Mouse (Mus musculus) forebrain, embryonic 11.5 days (tissue): ENCODE measurements at regions not wholly inside any gene's neighbourhood (a gene's known extent, or its start where the extent isn't known, plus 50 kb on each side); places are given as distances from the start of the nearest gene placed in this dataset.
A peak's percentile ranks its signal among the peaks of the same experiment; 100 is the strongest.

Experiments used
- ATAC-seq: fragments of 200-750 bp; cut with Nextera tagmentation; replicated peaks from 2 replicates; pipeline ENCODE4 v1.8.0; 2017; ENCODE audit warnings: moderate TSS enrichment; ENCODE audit not compliant: low FRiP score
- DNase-seq: peaks from one replicate; pipeline ENCODE4 v3.0.0-alpha.2; 2017; ENCODE audit warnings: low spot score
- H3K27ac ChIP-seq: fragments of 300-500 bp; sonication (generic); 2 replicates; pipeline ENCODE4 v1.5.1; 2014; ENCODE audit warnings: low read depth, low read length
- H3K27me3 ChIP-seq: fragments of 300-500 bp; sonication (generic); 2 replicates; pipeline ENCODE4 v1.6.1; 2014; ENCODE audit warnings: mild to moderate bottlenecking, low read length, mixed read lengths; ENCODE audit not compliant: control insufficient read depth, insufficient read depth
- H3K36me3 ChIP-seq: fragments of 300-500 bp; sonication (generic); 2 replicates; pipeline ENCODE4 v1.6.1; 2014; ENCODE audit warnings: mild to moderate bottlenecking, low read length, moderate library complexity, mixed read lengths; ENCODE audit not compliant: control insufficient read depth, insufficient read depth
- H3K4me1 ChIP-seq: fragments of 300-500 bp; sonication (generic); replicated peaks from 2 replicates; pipeline ENCODE4 v1.6.1; 2014; ENCODE audit warnings: low read length, mixed read lengths; ENCODE audit not compliant: control insufficient read depth, insufficient read depth
- H3K4me2 ChIP-seq: fragments of 300-500 bp; sonication (generic); 2 replicates; pipeline ENCODE4 v1.6.1; 2014; ENCODE audit warnings: low read depth, mild to moderate bottlenecking, low read length, moderate library complexity, mixed read lengths; ENCODE audit not compliant: severe bottlenecking
- H3K4me3 ChIP-seq: fragments of 300-500 bp; sonication (generic); 2 replicates; pipeline ENCODE4 v1.5.1; 2014; ENCODE audit warnings: low read depth, low read length
- H3K9ac ChIP-seq: fragments of 300-500 bp; sonication (generic); 2 replicates; pipeline ENCODE4 v1.6.1; 2014; ENCODE audit warnings: low read length
- H3K9me3 ChIP-seq: fragments of 300-500 bp; sonication (generic); 2 replicates; pipeline ENCODE4 v1.6.1; 2016; ENCODE audit warnings: low read length, mixed read lengths; ENCODE audit not compliant: control insufficient read depth
- WGBS: fragments of 180-500 bp; shearing (Covaris S2); extraction: QIAGEN DNeasy Blood & Tissue Kit; methylation state at CpG from one replicate; pipeline ENCODE4 v1.1.7; 2014; 5-methylcytosine and 5-hydroxymethylcytosine counted together

DNA sequence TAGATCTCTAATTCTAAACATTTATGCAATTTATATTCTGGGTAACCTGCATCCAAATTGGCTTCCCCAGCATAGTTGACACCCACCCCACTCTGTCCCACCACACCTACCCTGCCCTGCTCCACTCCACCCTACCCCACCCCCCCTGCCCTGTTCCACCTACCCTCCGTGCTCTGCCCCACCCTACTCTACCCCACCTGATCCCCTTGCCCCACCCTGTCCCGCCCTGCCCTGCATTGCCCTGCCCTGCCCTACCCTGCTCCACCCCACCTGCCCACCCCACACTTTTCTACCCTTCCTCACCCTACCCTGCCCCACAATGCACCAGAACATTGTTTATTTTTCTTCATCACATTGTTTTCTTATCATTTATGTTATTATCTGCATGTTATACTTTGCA is 185.6 kb upstream of the Fam3c start:
- H3K4me3 ChIP-seq = no peak overlapping the region
- DNase-seq (no peak), ATAC-seq (no peak)
- no peak overlapping the region for H3K9ac ChIP-seq
- H3K4me2 ChIP-seq = no peak overlapping the region
- no peak overlapping the region for H3K27ac ChIP-seq
- no peaks in the 10 kb centered on the region for H3K36me3 ChIP-seq
- no peaks in the 10 kb centered on the region for H3K27me3 ChIP-seq
- no peaks in the 10 kb centered on the region for H3K4me1 ChIP-seq
- WGBS = 91% methylated on average over 2 of the region's 2 CpGs
- H3K9me3 ChIP-seq = no peaks in the 10 kb centered on the region

DNA sequence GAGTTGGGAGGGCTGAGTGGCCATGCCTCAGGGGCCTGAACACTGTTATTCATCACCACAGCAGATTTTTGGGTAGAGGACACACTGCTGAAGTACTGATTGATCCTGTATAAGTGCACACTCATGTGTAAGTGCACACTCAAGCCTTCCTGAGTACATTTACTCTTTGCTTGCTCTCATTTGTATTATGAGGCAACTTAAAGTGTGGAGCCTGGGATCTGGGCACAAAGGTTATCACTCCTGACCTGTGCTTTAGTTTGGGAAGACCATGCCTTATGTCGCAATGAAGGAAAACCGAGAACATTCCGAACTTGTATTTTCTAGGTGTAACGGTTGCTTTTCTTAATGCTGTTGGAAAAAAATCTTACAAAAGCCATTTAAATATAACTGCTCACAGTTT is 182.2 kb upstream of the Fam3c start:
- no peak overlapping the region for H3K4me2 ChIP-seq

DNA sequence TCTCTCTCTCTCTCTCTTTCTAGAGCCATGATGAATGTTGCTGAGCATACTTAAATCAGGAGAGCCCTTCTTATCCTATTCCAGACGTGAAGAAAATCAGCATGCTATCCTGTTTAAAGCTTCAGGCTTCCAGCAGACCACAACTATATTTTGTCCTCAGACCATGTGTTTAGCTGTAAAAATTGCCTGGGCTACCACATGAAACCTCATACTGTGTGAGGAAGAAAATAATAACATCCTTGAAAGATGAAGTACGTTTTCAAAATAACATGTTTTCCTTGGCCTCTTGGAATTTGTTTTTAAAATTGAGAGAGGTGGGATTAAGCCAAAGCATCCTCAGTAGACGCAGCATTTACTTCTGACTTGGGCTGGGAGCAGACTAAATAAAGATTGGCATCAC is 168.3 kb upstream of the Fam3c start:
- Histone ChIP-seq H3K27me3 (no peaks in the 10 kb centered on the region), H3K4me2 (no peak overlapping the region), H3K9ac (no peak overlapping the region), H3K4me3 (no peak overlapping the region), H3K27ac (no peak overlapping the region), H3K4me1 (no peaks in the 10 kb centered on the region), H3K9me3 (no peaks in the 10 kb centered on the region), H3K36me3 (no peaks in the 10 kb centered on the region)
- 77% methylated on average over 3 of the region's 3 CpGs for WGBS
- no peak for DNase-seq
- no peak for ATAC-seq

More for the DNA sequence above, 182.2 kb upstream of the Fam3c start:
- Histone ChIP-seq H3K4me3 (no peak overlapping the region), H3K36me3 (no peaks in the 10 kb centered on the region), H3K9me3 (no peaks in the 10 kb centered on the region), H3K27me3 (no peaks in the 10 kb centered on the region), H3K27ac (no peak overlapping the region), H3K9ac (no peak overlapping the region), H3K4me1 (no peaks in the 10 kb centered on the region)
- ATAC-seq = no peak
- WGBS = 89% methylated on average over 4 of the region's 4 CpGs
- no peak for DNase-seq

DNA sequence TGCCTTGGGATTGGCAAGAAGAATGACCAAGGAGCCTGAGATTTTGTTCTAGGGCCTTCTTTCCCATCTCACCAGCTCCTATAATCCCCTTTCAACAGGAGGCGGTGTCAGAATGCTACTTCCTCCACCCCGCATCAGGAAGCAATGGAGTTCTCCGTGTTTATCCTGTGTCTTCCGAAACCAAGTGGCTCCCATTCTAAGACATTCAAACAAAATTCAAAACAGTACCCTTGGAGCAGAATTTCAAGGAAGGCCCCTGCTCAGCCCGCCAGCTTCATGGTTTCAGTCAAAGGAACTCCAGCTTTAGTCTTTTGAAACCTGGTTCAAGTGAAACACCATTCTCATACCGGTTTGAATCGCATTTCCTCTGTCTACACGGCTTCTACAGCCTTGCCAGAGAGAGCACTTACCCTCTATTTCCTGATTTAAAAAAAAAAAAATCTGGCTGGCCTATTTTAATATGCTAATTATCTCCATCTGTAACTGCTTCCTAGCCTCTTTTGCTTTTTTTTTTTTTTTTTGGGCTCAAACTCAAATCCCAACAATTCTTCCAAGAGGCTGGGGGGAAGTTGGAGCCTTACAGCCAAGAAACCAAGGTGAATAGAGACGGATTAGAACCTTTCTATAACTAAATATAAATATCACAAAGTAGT is 167.7 kb upstream of the Fam3c start:
- no peak overlapping the region for H3K27ac ChIP-seq
- no peak for DNase-seq
- 80% methylated on average over 9 of the region's 9 CpGs for WGBS

DNA sequence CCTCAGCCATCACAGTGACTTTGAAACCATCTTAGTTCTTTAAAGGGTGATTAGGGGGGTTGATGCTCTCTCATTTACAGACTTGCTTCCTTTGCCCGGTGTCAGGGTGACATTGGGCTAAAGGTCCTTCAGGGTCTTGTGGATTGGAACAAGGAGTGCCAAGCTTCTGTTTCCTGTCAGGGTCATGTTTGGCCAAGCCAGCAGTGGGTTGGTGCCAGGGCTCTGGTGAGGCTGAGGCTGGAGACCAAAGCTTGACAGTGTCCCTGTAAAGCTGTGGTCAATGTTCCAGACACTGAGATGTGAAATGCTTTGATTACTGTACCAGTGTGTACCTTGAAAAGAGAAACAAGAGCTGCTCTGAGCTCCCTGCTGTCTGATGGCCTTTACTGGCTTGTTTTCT is 150.8 kb upstream of the Fam3c start:
- 89% methylated on average over 1 of the region's 1 CpGs for WGBS
- no peaks in the 10 kb centered on the region for H3K4me1 ChIP-seq

More for the DNA sequence above, 167.7 kb upstream of the Fam3c start:
- no peak for ATAC-seq
- H3K4me1 ChIP-seq = no peaks in the 10 kb centered on the region
- H3K4me3 ChIP-seq = no peak overlapping the region
- no peak overlapping the region for H3K4me2 ChIP-seq
- no peaks in the 10 kb centered on the region for H3K36me3 ChIP-seq
- H3K9me3 ChIP-seq = no peaks in the 10 kb centered on the region
- no peak overlapping the region for H3K9ac ChIP-seq
- H3K27me3 ChIP-seq = no peaks in the 10 kb centered on the region

DNA sequence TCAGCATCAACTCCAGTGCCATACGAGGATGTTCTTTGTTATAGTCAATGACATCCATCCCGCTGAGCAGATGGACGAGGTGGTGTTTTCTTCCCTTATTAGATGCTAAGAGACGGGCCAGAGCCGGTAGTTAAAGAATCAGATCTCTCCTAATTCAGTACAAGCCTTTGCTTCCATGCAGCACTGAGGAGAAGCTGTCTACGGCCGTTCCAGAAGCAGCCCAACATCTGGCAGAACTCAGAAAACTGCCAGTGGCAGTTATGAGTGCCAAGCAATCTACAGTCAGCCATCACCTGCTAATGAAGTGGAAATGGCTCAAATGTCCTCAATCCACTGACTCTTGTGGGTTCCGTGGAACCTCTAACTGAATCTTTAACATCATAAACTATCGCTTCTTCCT is 141.3 kb upstream of the Fam3c start:
- no peaks in the 10 kb centered on the region for H3K9me3 ChIP-seq
- no peaks in the 10 kb centered on the region for H3K36me3 ChIP-seq
- no peak overlapping the region for H3K4me2 ChIP-seq
- no peak overlapping the region for H3K27ac ChIP-seq
- H3K27me3 ChIP-seq = no peaks in the 10 kb centered on the region
- ATAC-seq = no peak
- H3K4me1 ChIP-seq = no peaks in the 10 kb centered on the region
- no peak for DNase-seq
- no peak overlapping the region for H3K9ac ChIP-seq
- 85% methylated on average over 9 of the region's 9 CpGs for WGBS
- H3K4me3 ChIP-seq = no peak overlapping the region

More for the DNA sequence above, 150.8 kb upstream of the Fam3c start:
- H3K9ac ChIP-seq = no peak overlapping the region
- no peak overlapping the region for H3K4me3 ChIP-seq
- no peak for ATAC-seq
- H3K4me2 ChIP-seq = no peak overlapping the region
- DNase-seq = no peak
- H3K9me3 ChIP-seq = no peaks in the 10 kb centered on the region
- no peak overlapping the region for H3K27ac ChIP-seq
- H3K36me3 ChIP-seq = no peaks in the 10 kb centered on the region
- no peaks in the 10 kb centered on the region for H3K27me3 ChIP-seq

DNA sequence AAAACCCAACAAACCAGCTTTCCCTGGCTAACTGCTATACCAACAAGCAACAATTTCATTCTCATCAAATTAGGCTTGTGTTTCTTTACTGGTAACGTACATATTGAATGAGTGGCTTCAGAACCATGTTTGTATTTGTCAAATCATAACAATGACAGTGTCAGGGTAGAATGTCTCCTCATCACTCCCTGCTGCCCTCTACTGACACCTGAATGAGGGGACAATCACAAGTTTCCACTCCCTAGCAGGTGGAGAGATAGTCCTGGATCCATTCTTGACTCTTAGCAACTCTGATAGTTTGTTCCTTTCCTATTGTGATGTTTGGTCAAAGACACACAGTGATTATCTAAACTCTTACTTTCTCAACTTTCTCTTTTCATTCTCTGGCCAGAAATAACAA is 140.4 kb upstream of the Fam3c start:
- Histone ChIP-seq H3K4me3 (no peak overlapping the region), H3K9ac (no peak overlapping the region), H3K9me3 (no peaks in the 10 kb centered on the region), H3K36me3 (no peaks in the 10 kb centered on the region), H3K4me2 (no peak overlapping the region), H3K4me1 (no peaks in the 10 kb centered on the region), H3K27me3 (no peaks in the 10 kb centered on the region), H3K27ac (no peak overlapping the region)
- WGBS = 88% methylated on average over 1 of the region's 1 CpGs
- ATAC-seq = no peak
- DNase-seq = no peak

DNA sequence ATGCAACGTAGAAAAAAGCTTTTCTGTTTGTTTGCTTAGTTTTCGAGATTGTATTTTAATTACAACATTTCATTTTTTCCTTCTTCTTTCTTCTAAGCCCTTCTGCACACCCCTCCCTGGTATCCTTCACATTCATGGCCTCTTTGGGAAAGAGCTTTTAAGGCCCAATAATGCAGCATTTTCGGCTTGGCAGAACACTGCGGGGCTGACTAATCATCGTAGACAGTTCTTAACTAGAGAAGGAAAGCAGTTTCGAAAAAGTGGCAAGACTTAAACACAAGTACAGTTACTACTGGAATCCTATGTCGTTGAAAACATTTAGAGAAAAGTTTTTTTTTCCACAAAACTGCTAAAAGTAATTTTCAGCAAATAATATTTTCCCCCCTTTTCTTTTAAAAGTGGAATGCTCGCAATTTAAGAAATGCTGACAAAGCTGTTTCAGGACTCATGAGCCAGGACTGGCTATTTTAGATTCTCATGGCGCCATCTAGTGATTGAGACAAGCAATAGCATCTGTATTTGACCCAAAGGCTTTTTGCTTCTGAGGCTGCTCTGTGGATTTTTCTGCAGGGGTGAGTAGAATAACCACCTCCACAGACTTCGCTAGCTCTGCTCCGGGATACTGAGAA is 137.7 kb upstream of the Fam3c start:
- no peaks in the 10 kb centered on the region for H3K36me3 ChIP-seq
- peak; percentile 80 for ATAC-seq
- no peaks in the 10 kb centered on the region for H3K4me1 ChIP-seq
- H3K9me3 ChIP-seq = no peaks in the 10 kb centered on the region
- H3K27ac ChIP-seq = no peak overlapping the region
- WGBS = 45% methylated on average over 11 of the region's 11 CpGs
- H3K9ac ChIP-seq = no peak overlapping the region
- H3K4me2 ChIP-seq = no peak overlapping the region
- no peaks in the 10 kb centered on the region for H3K27me3 ChIP-seq
- H3K4me3 ChIP-seq = no peak overlapping the region
- DNase-seq = no peak

DNA sequence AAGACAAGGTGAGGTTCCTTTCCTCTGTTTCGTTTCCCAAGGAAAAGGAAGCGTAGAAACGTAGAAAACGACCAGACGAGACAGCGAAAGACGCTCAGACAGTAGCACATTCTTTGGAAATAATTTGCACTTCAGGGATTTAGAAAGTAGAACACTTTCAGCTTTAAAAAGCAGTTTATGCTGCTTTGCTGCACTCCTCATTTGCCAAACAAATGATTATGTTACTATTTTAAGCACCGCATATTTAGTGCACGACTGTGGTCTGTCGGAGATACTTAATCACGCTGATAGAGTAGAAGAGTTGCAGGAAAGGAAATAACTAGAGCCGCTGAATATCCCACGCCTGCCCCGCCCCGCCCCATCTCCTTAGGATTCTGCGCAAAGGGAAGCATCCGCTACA is 136.9 kb upstream of the Fam3c start:
- no peaks in the 10 kb centered on the region for H3K36me3 ChIP-seq
- no peaks in the 10 kb centered on the region for H3K9me3 ChIP-seq
- no peak overlapping the region for H3K27ac ChIP-seq
- no peaks in the 10 kb centered on the region for H3K4me1 ChIP-seq
- H3K9ac ChIP-seq = no peak overlapping the region
- WGBS = 91% methylated on average over 17 of the region's 17 CpGs
- no peak for ATAC-seq
- H3K4me2 ChIP-seq = no peak overlapping the region
- H3K4me3 ChIP-seq = no peak overlapping the region
- no peaks in the 10 kb centered on the region for H3K27me3 ChIP-seq
- no peak for DNase-seq
